Mouse (Mus musculus): ENCODE measurements around the gene Lrp11. TPM values are rescaled to one million over a fixed set of nuclear protein-coding genes. Genes with fewer than 3 reads are reported as not detected.

Gene Lrp11
- polyA plus RNA-seq, 1 experiment from 2014 or later: 5.2 TPM

- Histone ChIP-seq H3K4me2 (replicated peaks; ENCODE audit: low read depth, low read length) (no peak overlapping the region), H3K9me3 (ENCODE audit: control insufficient read depth, low read depth, low read length) (no peaks in the 10 kb centered on the region), H3K27ac (ENCODE audit: low read length) (no peak overlapping the region), H3K27me3 (ENCODE audit: control insufficient read depth, insufficient read depth, low read length) (no peaks in the 10 kb centered on the region), H3K4me1 (ENCODE audit: control insufficient read depth, insufficient read depth, low read length) (no peaks in the 10 kb centered on the region), H3K4me3 (ENCODE audit: low read depth, low read length) (no peak overlapping the region), H3K9ac (replicated peaks; ENCODE audit: low read depth, low read length) (no peak overlapping the region), H3K36me3 (ENCODE audit: control insufficient read depth, insufficient read depth, low read length) (peaks cover 13% of the 10 kb centered on the region)
- no peak for ATAC-seq (ENCODE audit: insufficient number of reproducible peaks, insufficient read depth, low FRiP score, low read depth)
- WGBS: 59% methylated on average over 16 of the region's 16 CpGs
Observed at GRCm38 (mm10) chr10:7630951-7631720, 41.5 kb downstream of the Lrp11 start.

- Histone ChIP-seq H3K9ac (replicated peaks; ENCODE audit: low read depth, low read length) (no peak overlapping the region), H3K4me1 (ENCODE audit: control insufficient read depth, insufficient read depth, low read length) (no peaks in the 10 kb centered on the region), H3K9me3 (ENCODE audit: control insufficient read depth, low read depth, low read length) (no peaks in the 10 kb centered on the region), H3K4me3 (ENCODE audit: low read depth, low read length) (no peak overlapping the region), H3K27me3 (ENCODE audit: control insufficient read depth, insufficient read depth, low read length) (no peaks in the 10 kb centered on the region), H3K36me3 (ENCODE audit: control insufficient read depth, insufficient read depth, low read length) (peaks cover 41% of the 10 kb centered on the region), H3K4me2 (replicated peaks; ENCODE audit: low read depth, low read length) (no peak overlapping the region), H3K27ac (ENCODE audit: low read length) (no peak overlapping the region)
- ATAC-seq (ENCODE audit: insufficient number of reproducible peaks, insufficient read depth, low FRiP score, low read depth): no peak
- WGBS: 96% methylated on average over 12 of the region's 12 CpGs
Observed at GRCm38 (mm10) chr10:7640366-7640765, 50.8 kb downstream of the Lrp11 start.

- no peak for ATAC-seq (ENCODE audit: insufficient number of reproducible peaks, insufficient read depth, low FRiP score, low read depth)
- H3K4me3 ChIP-seq (ENCODE audit: low read depth, low read length): no peak overlapping the region
- H3K4me1 ChIP-seq (ENCODE audit: control insufficient read depth, insufficient read depth, low read length): no peaks in the 10 kb centered on the region
- no peak overlapping the region for H3K27ac ChIP-seq (ENCODE audit: low read length)
- 87% methylated on average over 2 of the region's 2 CpGs for WGBS
- H3K9ac ChIP-seq (replicated peaks; ENCODE audit: low read depth, low read length): no peak overlapping the region
- H3K9me3 ChIP-seq (ENCODE audit: control insufficient read depth, low read depth, low read length): no peaks in the 10 kb centered on the region
- no peak overlapping the region for H3K4me2 ChIP-seq (replicated peaks; ENCODE audit: low read depth, low read length)
- no peaks in the 10 kb centered on the region for H3K27me3 ChIP-seq (ENCODE audit: control insufficient read depth, insufficient read depth, low read length)
- H3K36me3 ChIP-seq (ENCODE audit: control insufficient read depth, insufficient read depth, low read length): peaks cover 40% of the 10 kb centered on the region
Observed at GRCm38 (mm10) chr10:7645911-7646310, 56.3 kb downstream of the Lrp11 start.

GRCm38 (mm10) chr10:7649059-7649458 is 59.5 kb downstream of the Lrp11 start:
- H3K27me3 ChIP-seq (ENCODE audit: control insufficient read depth, insufficient read depth, low read length): no peaks in the 10 kb centered on the region
- ATAC-seq (ENCODE audit: insufficient number of reproducible peaks, insufficient read depth, low FRiP score, low read depth): no peak
- H3K36me3 ChIP-seq (ENCODE audit: control insufficient read depth, insufficient read depth, low read length): peaks cover 27% of the 10 kb centered on the region
- no peak overlapping the region for H3K4me2 ChIP-seq (replicated peaks; ENCODE audit: low read depth, low read length)
- no peaks in the 10 kb centered on the region for H3K4me1 ChIP-seq (ENCODE audit: control insufficient read depth, insufficient read depth, low read length)
- no peak overlapping the region for H3K4me3 ChIP-seq (ENCODE audit: low read depth, low read length)
- H3K9ac ChIP-seq (replicated peaks; ENCODE audit: low read depth, low read length): no peak overlapping the region
- H3K27ac ChIP-seq (ENCODE audit: low read length): no peak overlapping the region
- no peaks in the 10 kb centered on the region for H3K9me3 ChIP-seq (ENCODE audit: control insufficient read depth, low read depth, low read length)
- WGBS: 84% methylated on average over 4 of the region's 4 CpGs

GRCm38 (mm10) chr10:7651057-7651456 is 61.5 kb downstream of the Lrp11 start:
- Histone ChIP-seq H3K36me3 (ENCODE audit: control insufficient read depth, insufficient read depth, low read length) (peaks cover 19% of the 10 kb centered on the region; the same call in 1 of the 2 replicates), H3K27me3 (ENCODE audit: control insufficient read depth, insufficient read depth, low read length) (no peaks in the 10 kb centered on the region), H3K4me3 (ENCODE audit: low read depth, low read length) (no peak overlapping the region), H3K27ac (ENCODE audit: low read length) (no peak overlapping the region), H3K4me2 (replicated peaks; ENCODE audit: low read depth, low read length) (no peak overlapping the region), H3K9ac (replicated peaks; ENCODE audit: low read depth, low read length) (no peak overlapping the region), H3K4me1 (ENCODE audit: control insufficient read depth, insufficient read depth, low read length) (no peaks in the 10 kb centered on the region), H3K9me3 (ENCODE audit: control insufficient read depth, low read depth, low read length) (no peaks in the 10 kb centered on the region)
- ATAC-seq (ENCODE audit: insufficient number of reproducible peaks, insufficient read depth, low FRiP score, low read depth): no peak
- 94% methylated on average over 2 of the region's 2 CpGs for WGBS

GRCm38 (mm10) chr10:7662471-7663141 is 73.0 kb downstream of the Lrp11 start:
- Histone ChIP-seq H3K9me3 (ENCODE audit: control insufficient read depth, low read depth, low read length) (no peaks in the 10 kb centered on the region), H3K9ac (replicated peaks; ENCODE audit: low read depth, low read length) (peak overlapping the region; percentile 89), H3K36me3 (ENCODE audit: control insufficient read depth, insufficient read depth, low read length) (no peaks in the 10 kb centered on the region), H3K4me3 (ENCODE audit: low read depth, low read length) (peak overlapping the region; percentile 72), H3K27ac (ENCODE audit: low read length) (peak overlapping the region; percentile 82), H3K4me2 (replicated peaks; ENCODE audit: low read depth, low read length) (peak overlapping the region; percentile 73), H3K4me1 (ENCODE audit: control insufficient read depth, insufficient read depth, low read length) (no peaks in the 10 kb centered on the region; the same call in 1 of the 2 replicates), H3K27me3 (ENCODE audit: control insufficient read depth, insufficient read depth, low read length) (no peaks in the 10 kb centered on the region)
- under 1% methylated on average over 44 of the region's 44 CpGs for WGBS
- peak; percentile 73 for ATAC-seq (ENCODE audit: insufficient number of reproducible peaks, insufficient read depth, low FRiP score, low read depth)

GRCm38 (mm10) chr10:7663159-7664026 is 73.8 kb downstream of the Lrp11 start:
- H3K4me2 ChIP-seq (replicated peaks; ENCODE audit: low read depth, low read length): peak overlapping the region; percentile 73
- WGBS: under 1% methylated on average over 64 of the region's 64 CpGs

GRCm38 (mm10) chr10:7664027-7664526 is 74.5 kb downstream of the Lrp11 start:
- H3K27ac ChIP-seq (ENCODE audit: low read length): no peak overlapping the region
- no peak for ATAC-seq (ENCODE audit: insufficient number of reproducible peaks, insufficient read depth, low FRiP score, low read depth)

More at GRCm38 (mm10) chr10:7663159-7664026, 73.8 kb downstream of the Lrp11 start:
- Histone ChIP-seq H3K4me3 (ENCODE audit: low read depth, low read length) (peak overlapping the region; percentile 72), H3K4me1 (ENCODE audit: control insufficient read depth, insufficient read depth, low read length) (no peaks in the 10 kb centered on the region; the same call in 1 of the 2 replicates), H3K9me3 (ENCODE audit: control insufficient read depth, low read depth, low read length) (no peaks in the 10 kb centered on the region), H3K36me3 (ENCODE audit: control insufficient read depth, insufficient read depth, low read length) (no peaks in the 10 kb centered on the region), H3K9ac (replicated peaks; ENCODE audit: low read depth, low read length) (peak overlapping the region; percentile 89), H3K27me3 (ENCODE audit: control insufficient read depth, insufficient read depth, low read length) (no peaks in the 10 kb centered on the region), H3K27ac (ENCODE audit: low read length) (peak overlapping the region; percentile 82)
- ATAC-seq (ENCODE audit: insufficient number of reproducible peaks, insufficient read depth, low FRiP score, low read depth): peak; percentile 91

More at GRCm38 (mm10) chr10:7664027-7664526, 74.5 kb downstream of the Lrp11 start:
- Histone ChIP-seq H3K4me1 (ENCODE audit: control insufficient read depth, insufficient read depth, low read length) (no peaks in the 10 kb centered on the region; the same call in 1 of the 2 replicates), H3K4me2 (replicated peaks; ENCODE audit: low read depth, low read length) (peak overlapping the region; percentile 73), H3K27me3 (ENCODE audit: control insufficient read depth, insufficient read depth, low read length) (no peaks in the 10 kb centered on the region), H3K9me3 (ENCODE audit: control insufficient read depth, low read depth, low read length) (no peaks in the 10 kb centered on the region), H3K9ac (replicated peaks; ENCODE audit: low read depth, low read length) (no peak overlapping the region), H3K4me3 (ENCODE audit: low read depth, low read length) (peak overlapping the region; percentile 72), H3K36me3 (ENCODE audit: control insufficient read depth, insufficient read depth, low read length) (no peaks in the 10 kb centered on the region)
- WGBS: 55% methylated on average over 6 of the region's 6 CpGs
